Mouse (Mus musculus): ENCODE data around the gene Ttc24. TPM values are rescaled to one million over a fixed set of nuclear protein-coding genes. Genes with fewer than 3 reads are reported as not detected.

Ttc24 gene
- not detected in 2 replicates for polyA plus RNA-seq (2015; fragmentation: Nextera tagmentation; extraction: Ambion mirVana)

GRCm38 (mm10) chr3:88078204-88078603 lies at the start of gene Ttc24:
Gene Ttc24 (minus strand): TSS chr3:88078304.

GRCm38 (mm10) chr3:88081345-88082223 lies 3.5 kb upstream of the Ttc24 start, which contains the start of gene Iqgap3:
Gene Iqgap3 (plus strand): TSS chr3:88081971.

GRCm38 (mm10) chr3:88057902-88058696 lies 20.0 kb downstream of the Ttc24 start, which contains the start of gene Naxe:
Gene Naxe (minus strand): TSS chr3:88058495.

GRCm38 (mm10) chr3:88042661-88043421 lies 35.3 kb downstream of the Ttc24 start, which contains the start of gene Gpatch4:
Gene Gpatch4 (plus strand): TSS chr3:88043108.

GRCm38 (mm10) chr3:88027434-88028186 lies 50.5 kb downstream of the Ttc24 start, which contains the start of gene Hapln2:
Gene Hapln2 (minus strand): TSS chr3:88027583.

Other genes starting within 250 kb of the Ttc24 start
- gene Sh2d2a, start 231.5 kb downstream of the Ttc24 start, polyA plus RNA-seq (2015; fragmentation: Nextera tagmentation; extraction: Ambion mirVana) = 0.15 TPM in 1 of 2 replicates, not detected in the other
- 8.1 and 8.3 TPM in 2 replicates for gene Prcc, start 192.7 kb downstream of the Ttc24 start, polyA plus RNA-seq (2015; fragmentation: Nextera tagmentation; extraction: Ambion mirVana)
- gene Hdgf, start 172.0 kb downstream of the Ttc24 start, polyA plus RNA-seq (2015; fragmentation: Nextera tagmentation; extraction: Ambion mirVana) = 140 and 155 TPM in 2 replicates
- 54.5 and 61.2 TPM in 2 replicates for gene Mrpl24, start 158.8 kb downstream of the Ttc24 start, polyA plus RNA-seq (2015; fragmentation: Nextera tagmentation; extraction: Ambion mirVana)
- gene Isg20l2, start 148.0 kb downstream of the Ttc24 start, polyA plus RNA-seq (2015; fragmentation: Nextera tagmentation; extraction: Ambion mirVana) = 21.2 and 24.4 TPM in 2 replicates
- 9.8 and 9.9 TPM in 2 replicates for gene Rrnad1, start 147.6 kb downstream of the Ttc24 start, polyA plus RNA-seq (2015; fragmentation: Nextera tagmentation; extraction: Ambion mirVana)
- 1.9 and 4.4 TPM in 2 replicates for gene Crabp2, start 129.6 kb downstream of the Ttc24 start, polyA plus RNA-seq (2015; fragmentation: Nextera tagmentation; extraction: Ambion mirVana)
- gene Nes, start 107.2 kb downstream of the Ttc24 start, polyA plus RNA-seq (2015; fragmentation: Nextera tagmentation; extraction: Ambion mirVana) = 6.8 and 7.1 TPM in 2 replicates
- 0.04 TPM in 1 of 2 replicates, not detected in the other for gene Bcan, start 78.1 kb downstream of the Ttc24 start, polyA plus RNA-seq (2015; fragmentation: Nextera tagmentation; extraction: Ambion mirVana)
- not detected in 2 replicates for gene Hapln2, start 50.7 kb downstream of the Ttc24 start, polyA plus RNA-seq (2015; fragmentation: Nextera tagmentation; extraction: Ambion mirVana)
- 15.3 and 17.0 TPM in 2 replicates for gene Gpatch4, start 35.2 kb downstream of the Ttc24 start, polyA plus RNA-seq (2015; fragmentation: Nextera tagmentation; extraction: Ambion mirVana)
- gene Naxe, start 19.8 kb downstream of the Ttc24 start, polyA plus RNA-seq (2015; fragmentation: Nextera tagmentation; extraction: Ambion mirVana) = 110 and 112 TPM in 2 replicates
- gene Iqgap3, start 3.7 kb upstream of the Ttc24 start, polyA plus RNA-seq (2015; fragmentation: Nextera tagmentation; extraction: Ambion mirVana) = 3.7 and 4.6 TPM in 2 replicates
- 15.1 and 16.4 TPM in 2 replicates for gene Mef2d, start 64.1 kb upstream of the Ttc24 start, polyA plus RNA-seq (2015; fragmentation: Nextera tagmentation; extraction: Ambion mirVana)
- gene Rhbg, start 176.4 kb upstream of the Ttc24 start, polyA plus RNA-seq (2015; fragmentation: Nextera tagmentation; extraction: Ambion mirVana) = 1.3 and 2.0 TPM in 2 replicates
- 0.20 and 0.99 TPM in 2 replicates for gene Gm38392, start 208.9 kb upstream of the Ttc24 start, polyA plus RNA-seq (2015; fragmentation: Nextera tagmentation; extraction: Ambion mirVana)
- gene Tsacc, start 218.7 kb upstream of the Ttc24 start, polyA plus RNA-seq (2015; fragmentation: Nextera tagmentation; extraction: Ambion mirVana) = 9.2 and 10.0 TPM in 2 replicates
- 308 and 322 TPM in 2 replicates for gene Cct3, start 218.8 kb upstream of the Ttc24 start, polyA plus RNA-seq (2015; fragmentation: Nextera tagmentation; extraction: Ambion mirVana)
- 157 and 169 TPM in 2 replicates for gene Glmp, start 246.7 kb upstream of the Ttc24 start, polyA plus RNA-seq (2015; fragmentation: Nextera tagmentation; extraction: Ambion mirVana)